Mouse (Mus musculus): Measurements from ENCODE around the gene Zfp981.
"Not testable (repeated sequence)": the region's sequence is repeated elsewhere in the genome, so short reads cannot be mapped to it uniquely, and the experiment has no call there.

Gene Zfp981

GRCm38 (mm10) chr4:146485183-146485939 is 16.5 kb upstream of the Zfp981 start:
- not testable (repeated sequence) for DNase-seq (ENCODE audit: low spot score)

GRCm38 (mm10) chr4:146486753-146487152 is 15.1 kb upstream of the Zfp981 start:
- DNase-seq (ENCODE audit: low spot score) = not testable (repeated sequence)

- DNase-seq (ENCODE audit: low spot score) = not testable (repeated sequence)
Observed at GRCm38 (mm10) chr4:146489196-146489595, 12.6 kb upstream of the Zfp981 start.

GRCm38 (mm10) chr4:146491993-146492392 is 9.8 kb upstream of the Zfp981 start:
- DNase-seq (ENCODE audit: low spot score) = not testable (repeated sequence)

GRCm38 (mm10) chr4:146492439-146492838 is 9.4 kb upstream of the Zfp981 start:
- DNase-seq (ENCODE audit: low spot score) = no peak

- DNase-seq (ENCODE audit: low spot score) = no peak
Observed at GRCm38 (mm10) chr4:146492851-146493250, 9.0 kb upstream of the Zfp981 start.

- DNase-seq (ENCODE audit: low spot score) = not testable (repeated sequence)
Observed at GRCm38 (mm10) chr4:146493319-146493907, 8.4 kb upstream of the Zfp981 start.

GRCm38 (mm10) chr4:146494980-146495379 is 6.8 kb upstream of the Zfp981 start:
- no peak for DNase-seq (ENCODE audit: low spot score)

- DNase-seq (ENCODE audit: low spot score) = not testable (repeated sequence)
Observed at GRCm38 (mm10) chr4:146497695-146498275, 4.0 kb upstream of the Zfp981 start.

GRCm38 (mm10) chr4:146509029-146509428 is 7.2 kb downstream of the Zfp981 start:
- DNase-seq (ENCODE audit: low spot score) = not testable (repeated sequence)

- not testable (repeated sequence) for DNase-seq (ENCODE audit: low spot score)
Observed at GRCm38 (mm10) chr4:146511871-146512270, 10.0 kb downstream of the Zfp981 start.

GRCm38 (mm10) chr4:146516474-146516873 is 14.6 kb downstream of the Zfp981 start:
- no peak for DNase-seq (ENCODE audit: low spot score)

- DNase-seq (ENCODE audit: low spot score) = not testable (repeated sequence)
Observed at GRCm38 (mm10) chr4:146517150-146517549, 15.3 kb downstream of the Zfp981 start.

GRCm38 (mm10) chr4:146520723-146521122 is 18.9 kb downstream of the Zfp981 start:
- DNase-seq (ENCODE audit: low spot score) = no peak

GRCm38 (mm10) chr4:146534574-146534973 is 32.7 kb downstream of the Zfp981 start:
- DNase-seq (ENCODE audit: low spot score) = no peak

- no peak for DNase-seq (ENCODE audit: low spot score)
Observed at GRCm38 (mm10) chr4:146535883-146536282, 34.1 kb downstream of the Zfp981 start.

GRCm38 (mm10) chr4:146579905-146580873 is 78.4 kb downstream of the Zfp981 start:
- DNase-seq (ENCODE audit: low spot score) = not testable (repeated sequence)
